Mouse (Mus musculus) ovary, postnatal 10 days (tissue): ENCODE measurements around the gene Slc6a11.

Experiments used
- DNase-seq: peaks from one replicate; pipeline ENCODE4 v3.0.0; 2022; ENCODE audit warnings: low spot score

The Slc6a11 gene

DNA sequence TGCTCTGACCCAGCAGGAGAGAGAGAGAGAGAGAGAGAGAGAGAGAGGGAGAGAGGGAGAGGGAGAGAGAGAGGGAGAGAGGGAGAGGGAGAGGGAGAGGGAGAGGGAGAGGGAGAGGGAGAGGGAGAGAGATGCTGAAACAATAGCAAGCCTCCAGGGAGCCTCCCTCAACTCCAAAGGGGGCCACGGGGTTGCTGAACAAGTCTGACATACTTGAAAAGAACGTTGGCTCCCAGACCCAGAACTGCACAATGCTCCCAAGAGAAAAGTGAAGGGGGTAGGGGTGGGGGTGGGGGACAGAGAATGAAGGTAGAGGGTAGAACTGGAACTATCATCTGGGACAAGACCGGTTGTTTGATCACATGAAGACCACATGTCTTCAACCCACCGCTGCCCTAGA is 136.9 kb downstream of the Slc6a11 start:
- DNase-seq = no peak

DNA sequence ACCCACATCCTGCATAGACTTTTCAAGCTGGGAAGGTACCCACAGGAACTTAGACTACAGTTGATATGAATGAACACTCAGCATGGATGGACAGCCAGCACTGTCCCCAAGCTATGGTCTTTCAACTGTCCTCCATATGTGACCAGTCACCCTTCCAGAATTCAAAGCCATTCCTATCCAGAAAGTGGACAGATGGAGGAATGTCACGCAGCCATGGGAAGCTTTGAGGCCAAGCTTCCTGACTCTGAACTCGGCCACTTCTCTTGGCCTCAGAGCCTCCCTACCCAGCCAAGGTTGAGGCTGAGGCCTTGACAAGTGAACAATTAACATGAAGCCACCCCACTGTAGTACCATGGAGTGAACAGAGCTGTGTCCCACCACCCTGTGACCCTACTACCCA is 138.5 kb downstream of the Slc6a11 start:
- no peak for DNase-seq

DNA sequence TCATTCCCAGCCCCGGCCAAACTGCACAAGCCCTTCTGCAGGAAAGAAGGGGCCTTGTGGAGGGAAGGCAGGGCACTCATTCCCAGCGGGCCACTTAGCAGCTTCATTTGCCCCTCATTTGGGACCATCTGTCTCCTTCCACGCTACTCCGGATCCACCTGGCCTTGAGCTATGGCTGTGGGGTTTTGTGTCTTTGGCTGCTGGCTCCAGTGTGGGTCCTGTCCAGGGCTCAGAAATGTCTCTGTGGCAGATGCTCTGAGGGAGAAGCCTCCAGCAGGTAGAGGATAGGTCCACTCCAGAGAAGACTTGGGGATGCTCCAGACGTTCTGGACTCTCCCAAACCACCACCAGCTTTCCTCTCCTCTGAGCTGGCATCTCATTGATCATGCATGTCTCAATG is 139.8 kb downstream of the Slc6a11 start:
- no peak for DNase-seq

DNA sequence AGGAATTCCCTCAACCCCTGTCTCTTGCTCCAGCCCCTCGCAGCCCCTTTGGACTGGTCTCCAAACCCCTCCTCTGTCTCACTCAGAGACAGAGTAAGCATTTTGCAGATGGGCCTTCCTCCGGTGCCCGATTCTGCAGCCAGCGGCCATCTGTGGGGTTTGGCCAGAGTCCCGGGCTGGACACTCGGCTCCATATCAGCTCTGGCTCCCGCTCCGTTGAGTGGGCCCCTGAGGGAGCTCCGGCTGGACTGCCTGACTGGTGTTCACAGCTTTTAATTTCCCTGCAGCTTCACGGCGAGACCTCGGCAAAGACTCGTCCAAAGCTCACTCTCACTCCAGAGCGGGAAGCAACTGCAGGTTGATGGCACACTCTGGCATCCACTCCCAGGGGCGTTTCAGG is 141.2 kb downstream of the Slc6a11 start:
- no peak for DNase-seq

DNA sequence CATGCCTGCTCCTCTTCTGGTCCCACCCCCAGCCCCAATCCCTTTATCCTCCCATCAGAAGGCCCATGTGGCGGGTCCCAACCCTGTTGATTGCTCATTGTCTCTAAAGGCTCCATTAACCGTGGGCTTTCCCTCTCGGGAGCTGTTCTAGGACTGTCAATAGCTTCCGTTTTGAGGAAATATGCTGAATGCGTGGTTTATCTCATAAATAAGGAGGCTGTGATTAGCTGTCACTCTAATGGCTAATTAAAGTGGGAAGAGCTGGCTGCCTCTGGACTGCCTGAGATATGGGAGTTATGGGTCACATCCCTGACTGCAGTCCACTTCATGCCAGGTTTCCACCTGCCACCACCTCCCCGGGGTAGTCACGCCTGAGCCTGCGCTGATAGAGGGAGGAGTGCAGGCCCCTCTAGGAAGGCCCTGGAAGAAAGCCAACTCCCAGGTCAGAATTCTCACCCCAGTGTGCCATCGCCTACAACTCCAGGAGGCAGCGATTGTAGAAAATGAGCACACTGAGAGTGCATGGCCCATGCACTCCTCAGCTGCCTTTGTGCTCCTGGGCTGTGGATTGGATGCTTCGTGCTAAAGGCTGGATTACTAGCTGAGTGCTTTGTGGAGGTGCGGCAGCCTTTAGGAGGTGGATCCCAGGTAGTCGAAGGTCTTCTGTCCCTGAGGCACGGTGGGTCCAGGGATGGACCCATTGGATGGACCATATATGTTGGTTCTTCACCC is 143.1 kb downstream of the Slc6a11 start:
- DNase-seq = no peak

DNA sequence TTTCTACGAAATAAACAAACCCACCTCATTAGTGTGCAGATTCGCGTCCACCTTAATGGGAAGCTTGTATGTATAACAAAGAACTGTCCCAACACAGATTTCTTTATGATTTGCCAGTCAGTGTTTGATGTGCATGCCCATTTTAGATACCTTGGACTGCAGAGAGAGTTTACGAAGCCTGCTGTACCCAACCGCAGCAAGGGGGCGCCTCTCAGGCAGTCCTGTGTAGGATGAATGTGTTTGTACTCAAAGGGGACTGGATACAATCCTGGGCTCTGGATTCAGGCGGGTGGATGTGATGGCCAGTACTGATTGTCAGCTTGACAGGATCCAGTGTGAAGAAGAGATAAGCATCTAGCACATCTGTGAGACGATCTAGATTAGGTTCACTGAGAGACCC is 144.8 kb downstream of the Slc6a11 start:
- no peak for DNase-seq

DNA sequence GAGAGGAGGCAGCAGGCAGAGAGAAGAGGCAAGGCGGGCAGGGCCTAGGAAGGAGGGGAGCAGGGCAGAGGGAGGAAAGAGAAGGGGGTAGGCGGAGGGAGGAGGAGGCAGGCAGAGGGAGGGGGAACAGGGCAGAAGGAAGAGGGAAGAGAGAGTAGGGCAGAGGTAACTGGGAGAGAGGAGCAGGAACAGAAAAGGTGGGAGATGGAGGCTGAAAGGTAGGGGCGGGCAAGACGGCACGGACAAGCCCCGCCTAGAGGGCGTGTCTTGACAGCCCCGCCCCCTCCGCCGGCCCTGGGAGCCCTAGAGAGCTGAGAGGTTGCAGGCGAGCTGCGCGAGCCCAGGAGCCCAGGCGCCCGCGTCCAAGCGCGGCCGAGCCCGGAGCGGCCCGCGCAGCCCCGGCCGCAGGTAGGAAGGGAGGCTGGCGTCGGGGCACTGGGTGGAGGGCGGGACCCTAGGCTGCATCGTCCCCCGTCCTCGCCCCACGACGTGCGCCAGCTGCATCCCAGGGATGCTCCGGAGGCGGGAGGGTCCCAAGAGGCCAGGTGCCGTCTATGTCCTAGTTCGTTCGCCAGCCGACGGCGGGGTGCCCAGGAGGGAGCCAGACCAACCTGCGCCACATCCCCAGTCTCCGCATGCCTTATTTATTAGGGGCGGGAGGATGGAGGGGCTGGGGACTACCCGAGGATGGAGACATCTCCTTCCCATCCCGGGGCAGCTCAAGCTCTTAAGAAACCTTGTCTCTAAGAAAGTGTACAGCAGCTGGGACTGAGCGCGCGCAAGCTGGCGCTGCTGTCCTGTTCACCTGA is 151.6 kb downstream of the Slc6a11 start, which contains the start of gene Slc6a1:
TSS of gene Slc6a1 (plus strand) at position 167 of the 809 bp plus-strand sequence.
- peak; percentile 9 for DNase-seq

DNA sequence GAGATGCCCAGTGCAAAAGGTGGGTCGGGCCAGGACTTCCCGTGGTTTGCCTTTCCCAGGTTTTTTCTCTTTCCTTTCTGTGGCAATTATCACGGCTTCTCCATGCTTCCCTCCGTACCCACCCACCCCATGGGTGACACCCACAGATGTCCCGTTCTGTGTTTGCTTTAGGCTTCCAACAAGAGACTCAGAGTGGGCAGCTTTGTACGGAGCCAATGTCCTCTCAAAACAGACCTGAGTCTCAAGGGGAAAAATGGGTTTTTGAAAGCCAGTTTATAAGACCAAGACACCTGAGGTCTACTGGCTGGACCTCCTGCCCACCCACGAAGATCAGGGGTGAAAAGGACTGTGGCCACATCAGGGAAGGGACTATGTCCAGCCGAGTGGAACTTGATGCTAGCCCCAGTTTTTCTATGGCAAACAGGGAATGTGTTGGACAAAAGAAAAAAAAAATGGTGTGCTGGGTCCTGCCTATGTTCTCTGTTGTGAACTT is 152.3 kb downstream of the Slc6a11 start:
- DNase-seq = no peak

DNA sequence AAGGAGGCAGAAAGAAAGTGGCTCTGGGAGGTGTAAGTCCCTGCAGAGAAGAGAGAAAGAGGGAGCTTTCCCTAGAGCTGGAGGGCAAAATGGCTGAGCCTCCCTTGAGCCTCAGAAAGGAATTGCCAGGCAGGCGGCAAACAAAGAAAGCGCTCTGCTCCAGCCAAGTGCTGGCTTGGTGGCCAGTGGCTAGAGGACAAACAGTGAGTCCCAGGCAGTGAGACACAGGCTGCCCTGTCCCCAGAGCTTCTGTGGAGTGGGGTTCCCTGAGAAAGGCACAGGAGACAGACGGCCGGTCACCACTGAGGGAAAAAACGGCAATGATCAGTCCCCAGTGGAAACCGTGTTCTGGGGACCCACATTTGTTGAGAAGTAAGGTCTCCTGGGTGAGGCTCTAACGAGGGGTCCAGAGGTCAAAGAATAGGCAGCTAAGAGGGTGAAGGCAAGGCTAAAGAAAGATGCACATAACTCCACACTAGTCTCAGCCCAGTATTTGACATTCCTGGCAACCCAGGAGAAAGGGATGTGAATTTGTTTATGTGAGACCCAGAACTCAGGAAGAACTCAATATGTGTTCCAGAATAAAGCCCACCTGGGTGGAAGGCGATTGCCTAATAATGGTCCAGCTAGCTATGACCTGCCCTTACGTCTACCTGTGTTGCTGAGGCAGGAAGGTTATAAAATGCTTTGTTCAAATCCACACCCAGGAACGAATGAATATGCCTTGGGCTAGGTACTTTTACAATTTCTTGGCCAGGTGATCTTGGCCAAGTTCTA is 153.1 kb downstream of the Slc6a11 start:
- no peak for DNase-seq

DNA sequence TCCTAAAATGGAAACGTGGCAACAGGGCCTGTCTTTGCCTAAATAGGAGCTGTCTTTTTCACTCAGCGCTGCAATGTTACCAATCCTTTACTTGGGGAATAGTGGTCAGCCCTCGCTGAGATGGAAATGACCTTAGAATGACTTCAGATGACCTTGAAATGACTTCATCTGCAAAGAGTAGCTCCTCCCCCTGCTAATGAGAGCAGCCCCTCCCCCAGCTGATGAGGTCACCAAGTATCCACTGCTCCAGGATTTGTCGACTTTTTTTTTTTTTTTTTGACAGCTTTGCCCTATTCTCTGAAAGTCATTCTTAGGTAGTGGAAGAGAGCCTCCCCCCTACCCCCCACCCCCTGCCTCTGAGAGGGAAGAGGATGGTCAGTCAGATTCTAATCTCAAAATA is 154.4 kb downstream of the Slc6a11 start:
- DNase-seq = no peak

DNA sequence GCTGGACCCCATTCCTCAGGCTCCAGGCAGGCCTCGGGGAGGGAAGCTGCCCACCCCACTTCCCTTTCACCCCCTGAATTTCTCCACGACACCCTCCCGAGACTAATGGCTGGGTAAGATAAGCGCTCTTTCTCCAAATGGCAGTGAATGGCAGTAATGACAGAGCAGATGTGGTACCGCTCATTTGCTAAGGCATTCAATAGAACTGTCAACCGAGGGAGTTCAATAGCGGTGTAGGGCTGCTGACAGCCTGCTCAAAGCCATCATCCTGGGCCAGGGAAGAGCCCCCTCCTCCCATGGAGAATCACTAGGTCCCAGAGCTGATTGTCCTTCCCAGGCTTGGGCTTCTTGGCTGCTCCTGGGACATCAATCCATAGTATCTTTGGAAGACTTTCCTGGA is 158.1 kb downstream of the Slc6a11 start:
- no peak for DNase-seq

DNA sequence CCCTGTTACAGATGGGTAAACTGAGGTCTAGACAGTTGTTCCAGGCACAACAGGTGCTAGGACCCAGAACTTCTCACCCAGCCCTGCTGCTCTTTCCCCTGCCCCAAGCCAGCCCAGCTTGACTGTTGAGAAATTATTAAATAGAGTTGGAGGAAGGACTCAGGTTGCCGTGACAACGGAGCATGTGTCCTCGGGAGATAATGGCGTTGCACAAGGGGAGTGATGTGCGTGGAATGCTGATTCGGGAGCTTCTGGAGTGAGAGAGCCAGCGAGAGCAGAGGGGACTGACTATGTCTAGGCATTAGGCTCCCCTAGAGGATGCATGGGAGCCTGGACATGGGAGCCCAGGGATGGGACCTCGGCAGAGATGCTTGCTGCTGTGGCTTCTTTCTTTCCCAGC is 159.1 kb downstream of the Slc6a11 start:
- no peak for DNase-seq

DNA sequence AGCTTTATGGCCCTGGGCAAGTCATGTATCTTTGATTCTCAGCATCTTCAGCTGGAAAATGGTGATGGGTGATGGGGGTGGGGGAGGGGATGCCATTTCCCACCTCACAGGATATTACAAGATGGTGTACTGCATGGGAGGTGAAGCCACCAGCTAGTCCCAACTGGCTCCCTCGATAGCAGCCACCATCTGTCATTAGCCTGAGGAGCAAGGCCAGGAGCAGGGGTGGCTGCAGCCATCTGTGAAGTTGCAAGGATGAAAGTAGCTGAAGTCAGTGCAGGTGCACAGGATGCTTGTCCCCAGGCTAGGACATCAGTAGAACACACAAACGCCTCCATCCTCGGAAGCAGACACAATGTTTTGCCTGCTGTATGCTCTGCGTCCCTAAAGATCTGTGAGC is 159.9 kb downstream of the Slc6a11 start:
- DNase-seq = no peak

DNA sequence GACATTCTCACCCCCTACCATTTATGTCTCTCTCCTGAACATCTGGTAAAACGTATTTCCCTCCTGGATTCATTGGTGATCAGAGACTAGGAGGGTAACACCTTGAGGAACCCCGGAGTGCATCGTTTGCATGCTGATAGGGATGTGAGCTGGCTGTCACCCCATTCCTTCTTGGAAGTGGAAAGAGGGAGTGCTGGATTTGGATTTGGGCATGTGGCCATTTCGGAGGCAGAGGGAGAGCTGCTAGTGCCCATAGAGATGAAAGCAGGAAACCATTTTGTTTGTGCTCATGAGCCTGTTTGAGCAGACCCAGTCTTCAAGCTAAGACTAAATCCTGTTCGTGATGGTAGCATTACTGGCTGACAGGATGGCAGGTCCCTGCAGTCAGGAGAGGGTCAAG is 160.4 kb downstream of the Slc6a11 start:
- DNase-seq = no peak

DNA sequence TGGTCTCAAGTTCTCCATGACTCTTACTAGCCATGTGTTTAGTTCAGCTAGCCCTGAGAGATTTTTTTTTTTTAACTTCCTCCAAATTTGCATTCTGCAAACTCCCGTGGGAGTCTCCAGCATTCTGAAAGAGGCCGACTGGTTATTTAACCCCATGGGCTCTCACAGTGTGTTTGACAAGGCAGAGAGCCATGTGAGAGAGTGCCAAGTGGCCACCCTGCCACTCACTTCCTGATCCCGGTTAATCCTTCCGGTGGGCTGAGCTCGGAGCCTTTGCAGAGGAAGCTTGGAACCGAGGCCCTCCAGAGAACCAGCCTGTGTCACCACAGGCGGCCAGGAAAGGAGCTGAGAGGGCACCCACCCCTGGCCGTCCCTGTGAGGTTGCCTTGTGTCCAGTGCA is 162.5 kb downstream of the Slc6a11 start:
- DNase-seq = no peak

DNA sequence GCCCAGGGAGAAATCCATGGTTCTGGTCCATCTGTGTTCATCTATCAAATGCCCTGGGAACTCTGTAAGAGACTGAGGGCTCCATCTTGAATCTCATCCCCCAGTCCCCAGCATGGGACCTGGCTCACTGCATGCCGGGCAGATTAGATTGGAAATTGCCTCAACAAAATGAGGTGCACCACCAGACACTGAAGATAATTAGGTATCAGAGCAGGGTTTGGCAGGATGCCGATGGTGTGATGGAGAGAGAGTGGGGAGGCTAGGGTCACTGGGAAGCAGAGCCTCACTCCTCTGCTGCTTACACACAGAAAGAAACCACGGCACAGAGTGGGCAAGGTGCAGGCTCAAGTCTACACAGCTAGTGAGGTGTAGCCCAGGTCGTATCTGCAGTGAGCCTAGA is 164.0 kb downstream of the Slc6a11 start:
- DNase-seq = no peak

DNA sequence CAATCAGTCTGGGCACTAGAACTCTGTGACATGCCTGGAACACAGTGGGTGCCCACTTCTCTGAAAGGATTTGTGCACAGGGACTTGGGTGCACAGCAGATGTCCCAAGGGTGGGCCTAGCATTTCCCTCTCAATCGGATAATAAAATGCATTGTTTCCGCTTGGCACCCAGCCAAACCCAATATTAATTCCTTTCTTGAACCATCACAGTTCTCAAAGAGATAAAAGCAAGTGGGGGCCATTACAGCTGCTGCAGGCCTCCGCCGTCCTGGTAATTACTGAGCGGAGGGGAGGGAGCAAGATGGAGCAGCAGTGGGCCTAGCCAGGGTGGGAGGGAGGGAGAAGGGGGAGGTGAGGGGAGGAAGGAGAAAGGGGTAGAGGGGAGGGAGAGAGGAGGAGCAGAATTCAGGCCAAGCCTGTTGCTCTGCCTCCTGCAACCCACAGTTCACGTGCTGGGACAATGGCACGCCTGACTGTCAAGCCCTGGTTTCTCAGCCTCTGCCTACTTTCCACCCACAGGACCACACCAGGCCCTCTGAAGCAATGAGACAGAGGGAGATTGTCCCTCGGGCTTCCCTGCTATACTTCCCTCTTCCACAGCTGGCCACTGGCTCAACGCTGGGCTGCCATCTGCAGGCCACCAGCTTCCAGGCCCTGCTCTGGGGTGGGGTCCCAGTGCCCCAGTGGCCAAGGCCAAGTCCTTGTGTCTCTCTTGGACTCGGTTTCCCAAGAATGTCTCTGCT is 166.4 kb downstream of the Slc6a11 start:
- no peak for DNase-seq
